Comparison of ENCODE assay signal across 16 mouse cellular contexts in genomic region chr14:23407051-23407450, GRCm38 (mm10).
"Had no signal": no experiment of that assay in that cellular context is flagged by ENCODE, and none has a peak within 500 bp of the region (broad histone marks: within the 10 kb centered on the region; RNA-seq: fewer than 3 reads in every experiment).

No protein-coding gene starts in this region.

- ATAC-seq: hindbrain, postnatal 0 days; intestine, embryonic 16.5 days; liver, embryonic 12.5 days had no signal

- DNase-seq: gastrocnemius, postnatal 14 days; gastrocnemius, postnatal 36 days; heart, adult 18-20 months; heart, postnatal 14 days; heart, postnatal 36 days; kidney, adult 11 months; kidney, adult 2 months; kidney, adult 9 months; kidney, postnatal 14 days; kidney, postnatal 36 days; layer of hippocampus, adult 9-11 months; layer of hippocampus, postnatal 36 days; left cerebral cortex, postnatal 4 days had no signal
